8 mouse cellular contexts compared by ENCODE assay signal in genomic region chr2:145831949-145832835, GRCm38 (mm10).
DNase-seq lines count a peak whose midpoint lies in the region; ATAC-seq and TF ChIP-seq lines count a peak whose summit lies in the region.

No protein-coding gene starts in this region.

- ATAC-seq in hindbrain, embryonic 14.5 days (ENCODE audit: low FRiP score): peak; percentile 95
- ATAC-seq in lung, postnatal 0 days: peak; percentile 94

- peak overlapping the region; percentile 33 for H3K4me2 ChIP-seq in hindbrain, embryonic 14.5 days (replicated peaks)
- H3K4me2 ChIP-seq in lung, postnatal 0 days (replicated peaks; ENCODE audit: low read depth, low read length): peak overlapping the region; percentile 18

- H3K4me1 ChIP-seq in cortical plate, adult 2 months (ENCODE audit: control insufficient read depth, insufficient read depth, low read length): peaks cover 5% of the 10 kb centered on the region
- peaks cover 11% of the 10 kb centered on the region for H3K4me1 ChIP-seq in hindbrain, embryonic 14.5 days (replicated peaks; ENCODE audit: control insufficient read depth, insufficient read depth, low read length)
- H3K4me1 ChIP-seq in lung, postnatal 0 days (ENCODE audit: insufficient read depth, low read depth, low read length): peaks cover 17% of the 10 kb centered on the region; the same call in 1 of the 2 replicates
- peaks cover 7% of the 10 kb centered on the region for H3K4me1 ChIP-seq in olfactory bulb, adult 2 months (ENCODE audit: control insufficient read depth, insufficient read depth, low read length)

- intact Hi-C loops in gastrocnemius, adult 2 months (cut with DNase I): no loop called here

- peak overlapping the region; percentile 29; the same call in 1 of the 2 replicates for H3K9ac ChIP-seq in hindbrain, embryonic 14.5 days
- no peak overlapping the region for H3K9ac ChIP-seq in lung, postnatal 0 days (replicated peaks; ENCODE audit: low read depth)

- no peaks in the 10 kb centered on the region for H3K36me3 ChIP-seq in hindbrain, embryonic 14.5 days (replicated peaks; ENCODE audit: control insufficient read depth, insufficient read depth)
- H3K36me3 ChIP-seq in lung, postnatal 0 days (ENCODE audit: insufficient read depth, low read length): no peaks in the 10 kb centered on the region

- WGBS in hindbrain, embryonic 14.5 days: 33% methylated on average over 17 of the region's 17 CpGs
- WGBS in lung, postnatal 0 days: 34% methylated on average over 17 of the region's 17 CpGs
- WGBS in olfactory bulb, adult 2 months: 24% methylated on average over 17 of the region's 17 CpGs

- H3K27ac ChIP-seq in cortical plate, adult 2 months (ENCODE audit: insufficient read depth, low read length): peak overlapping the region; percentile 30
- H3K27ac ChIP-seq in gastrocnemius, adult 2 months: peak overlapping the region; percentile 79
- H3K27ac ChIP-seq in hindbrain, embryonic 14.5 days: peak overlapping the region; percentile 85
- H3K27ac ChIP-seq in lung, postnatal 0 days (ENCODE audit: low read length): peak overlapping the region; percentile 71
- H3K27ac ChIP-seq in olfactory bulb, adult 2 months (ENCODE audit: insufficient read depth, low read depth, low read length): peak overlapping the region; percentile 80

- TF ChIP-seq POLR2A in cortical plate, adult 2 months (IDR thresholded peaks at IDR 0.05; ENCODE audit: extremely low read depth, insufficient read depth, low read length): peak; percentile 41; the same call in 1 of the 2 replicates
- no peak; the same call in 1 of the 2 replicates for TF ChIP-seq POLR2A in olfactory bulb, adult 2 months (IDR thresholded peaks at IDR 0.05; ENCODE audit: insufficient read depth, low read depth, low read length)

- no peaks in the 10 kb centered on the region for H3K27me3 ChIP-seq in hindbrain, embryonic 14.5 days (ENCODE audit: control insufficient read depth, insufficient read depth, low read length)
- H3K27me3 ChIP-seq in lung, postnatal 0 days (replicated peaks; ENCODE audit: insufficient read depth, low read length): no peaks in the 10 kb centered on the region

- peak; percentile 58 for TF ChIP-seq EP300 in lung, postnatal 0 days (IDR thresholded peaks at IDR 0.05)

- no peak for TF ChIP-seq CTCF in cortical plate, adult 2 months (IDR thresholded peaks at IDR 0.05; ENCODE audit: extremely low read depth, insufficient read depth, low read length)
- no peak for TF ChIP-seq CTCF in gastrocnemius, adult 2 months (IDR thresholded peaks at IDR 0.05)
- no peak for TF ChIP-seq CTCF in lung, postnatal 0 days (IDR thresholded peaks at IDR 0.05)
- no peak for TF ChIP-seq CTCF in olfactory bulb, adult 2 months (IDR thresholded peaks at IDR 0.05; ENCODE audit: insufficient read depth, low read depth, low read length)

- 0 out of 2 replicates have a peak overlapping the region, but pooled peaks have one; percentile 3 for H3K4me3 ChIP-seq in cortical plate, adult 2 months (ENCODE audit: insufficient read depth, low read length)
- peak overlapping the region; percentile 57 for H3K4me3 ChIP-seq in gastrocnemius, adult 2 months
- no peak overlapping the region for H3K4me3 ChIP-seq in hindbrain, embryonic 14.5 days (replicated peaks; ENCODE audit: low read length)
- no peak overlapping the region for H3K4me3 ChIP-seq in lung, postnatal 0 days (ENCODE audit: low read depth, low read length)
- H3K4me3 ChIP-seq in olfactory bulb, adult 2 months (ENCODE audit: insufficient read depth, low read depth, low read length): peak overlapping the region; percentile 13; the same call in 1 of the 2 replicates

- DNase-seq in NIH3T3 (ENCODE audit: low read depth): peak; percentile 87
- peak; percentile 59 for DNase-seq in gastrocnemius, adult 2 months
- peak; percentile 76 for DNase-seq in hindbrain, embryonic 14.5 days (ENCODE audit: low spot score)
- DNase-seq in layer of hippocampus, postnatal 10 days (ENCODE audit: low spot score in 2 of 2): peak; percentile 24 to 57
- peak; percentile 91 for DNase-seq in lung, postnatal 0 days (ENCODE audit: low spot score)
- DNase-seq in thymus, postnatal 4 days: peak; percentile 55

- no peaks in the 10 kb centered on the region for H3K9me3 ChIP-seq in hindbrain, embryonic 14.5 days (ENCODE audit: control insufficient read depth, low read length)
- no peaks in the 10 kb centered on the region for H3K9me3 ChIP-seq in lung, postnatal 0 days (ENCODE audit: low read length)

Comparison
In these comparisons a context has a peak if more than half of its experiments do, and no peak if none do; other contexts are left out.
1. DNase-seq: peak in every context shown above with its lines; median percentile 91 in lung, postnatal 0 days; 87 in NIH3T3; 76 in hindbrain, embryonic 14.5 days; 59 in gastrocnemius, adult 2 months; 55 in thymus, postnatal 4 days; 40 in layer of hippocampus, postnatal 10 days.
2. H3K27ac ChIP-seq: peak in every context shown above with its lines; median percentile 85 in hindbrain, embryonic 14.5 days; 80 in olfactory bulb, adult 2 months; 79 in gastrocnemius, adult 2 months; 71 in lung, postnatal 0 days; 30 in cortical plate, adult 2 months.
3. H3K4me3 ChIP-seq: peak in cortical plate, adult 2 months (single experiment), gastrocnemius, adult 2 months (single experiment) and olfactory bulb, adult 2 months (single experiment); none in hindbrain, embryonic 14.5 days (single experiment) and lung, postnatal 0 days (single experiment).